Mouse (Mus musculus): ENCODE data around the gene Lrmp.

Gene Lrmp

DNA sequence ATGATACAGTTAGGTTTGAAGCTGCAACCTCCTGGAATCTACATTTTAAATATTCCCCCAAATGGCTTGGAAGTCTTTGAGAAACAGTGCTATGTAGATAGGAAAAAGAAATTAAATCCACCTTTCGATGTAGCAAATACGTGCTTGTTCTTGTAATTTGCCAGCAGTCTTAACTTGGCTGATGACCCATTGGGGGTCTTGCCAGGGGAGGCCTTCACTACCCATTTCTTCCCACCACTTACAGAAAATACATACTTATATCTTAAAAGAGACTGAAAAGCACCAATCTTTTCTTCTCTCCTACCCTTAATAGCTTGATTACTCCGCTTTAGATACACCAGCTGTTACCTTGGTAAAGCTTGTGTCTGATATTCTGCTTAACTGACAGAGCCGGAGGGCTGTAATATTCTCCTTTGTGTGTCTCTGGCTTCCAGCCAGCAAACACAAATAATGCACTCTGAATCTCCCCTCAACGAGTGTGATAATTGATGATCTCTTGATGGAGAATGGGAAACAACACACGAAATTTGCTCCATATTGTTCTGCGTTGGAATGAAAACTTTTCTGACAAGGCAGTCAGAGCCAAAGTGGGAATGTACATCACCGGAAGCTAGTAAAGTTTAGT, 94.7 kb downstream of the Lrmp start:
- DNase-seq, result no peak

- DNase-seq, result peak; percentile 98
Measured at GRCm38 (mm10) chr6:145210816-145211338, 95.4 kb downstream of the Lrmp start, which contains the start of the genes Casc1 and Etfrf1. Gene Casc1, minus strand, starts transcription at chr6:145211005. Gene Etfrf1, plus strand, starts transcription at chr6:145211134.

DNA sequence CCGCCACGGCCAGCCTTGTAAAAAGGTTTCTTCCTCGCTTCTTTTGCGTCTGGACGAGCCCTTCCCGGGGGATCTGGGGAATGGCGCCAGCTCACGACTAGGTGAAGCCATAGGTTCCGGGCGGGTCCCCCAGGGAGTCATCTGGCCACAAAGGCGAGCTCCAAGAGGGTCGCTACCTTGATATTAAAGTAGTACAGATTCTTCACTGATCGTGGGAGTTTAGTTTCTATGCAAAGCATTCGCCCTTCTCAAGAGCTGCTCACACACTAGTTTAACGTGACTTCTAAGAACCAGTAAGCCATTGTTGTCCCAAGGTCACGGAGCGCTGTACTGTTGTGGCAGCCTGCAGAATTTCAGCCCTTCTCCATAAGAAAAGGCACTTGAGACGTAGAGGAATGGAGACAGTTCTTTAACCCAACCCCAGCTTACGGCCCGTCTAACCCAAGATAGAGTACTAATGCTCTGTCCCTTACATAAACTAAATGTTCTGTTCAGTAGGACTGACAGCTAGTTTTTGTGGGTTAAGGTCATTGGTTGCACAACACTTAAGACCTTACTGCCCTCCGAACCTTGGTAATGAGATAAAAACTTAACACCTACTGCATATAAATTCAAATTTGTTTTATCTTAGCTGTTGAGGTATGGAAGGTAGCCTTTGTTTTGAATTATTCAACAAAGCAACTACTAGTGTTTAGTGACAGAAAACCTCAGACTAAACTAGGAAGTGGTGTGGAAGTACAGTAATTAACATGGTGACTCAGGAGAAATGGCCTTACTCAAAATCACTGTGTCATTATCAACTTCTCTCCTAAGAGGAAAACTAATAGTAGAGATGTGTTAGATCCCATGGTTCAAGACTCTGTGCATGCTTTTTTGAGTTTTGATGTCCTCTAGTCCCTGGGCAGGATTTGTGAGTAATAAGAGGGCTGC, 96.2 kb downstream of the Lrmp start:
- no peak for DNase-seq

DNA sequence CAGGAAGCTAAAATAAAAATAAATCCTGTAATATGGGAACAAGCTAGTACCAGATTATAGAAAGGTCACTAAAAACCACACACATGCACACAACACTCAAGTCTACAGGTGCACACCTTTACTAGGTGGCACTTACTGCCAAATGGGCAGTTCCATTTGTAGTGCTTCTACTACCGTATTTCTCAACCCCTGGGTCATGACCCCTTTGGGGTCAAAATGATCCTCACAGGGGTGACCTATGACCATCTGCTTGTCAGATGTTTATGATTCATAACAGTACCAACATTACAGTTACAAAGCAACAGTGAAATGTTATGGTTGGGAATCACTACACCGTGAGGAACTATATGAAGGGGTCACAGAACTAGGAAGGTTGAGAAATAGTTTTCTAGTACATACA, 98.5 kb downstream of the Lrmp start:
- no peak for DNase-seq

- no peak for DNase-seq
Measured at GRCm38 (mm10) chr6:145215826-145216225, 100.4 kb downstream of the Lrmp start.

- DNase-seq, result no peak
Measured at GRCm38 (mm10) chr6:145224246-145224645, 108.8 kb downstream of the Lrmp start.
